Mouse (Mus musculus) small intestine, adult 2 months (tissue): Measurements from ENCODE around the gene Gdf5.

Source experiments
- CTCF ChIP-seq: fragments of 200-500 bp; IDR thresholded peaks from 2 replicates; pipeline ENCODE4 v1.5.1; 2012; ENCODE audit warnings: low read depth, mild to moderate bottlenecking, control low read depth, inconsistent platforms, low read length, moderate library complexity, mixed read lengths; ENCODE audit not compliant: insufficient replicate concordance, insufficient read length; ENCODE audit errors: extremely low read depth
- POLR2A ChIP-seq: fragments of 200-500 bp; IDR thresholded peaks from 2 replicates; pipeline ENCODE4 v1.6.1; 2012; ENCODE audit warnings: low read depth, mild to moderate bottlenecking, control low read depth, inconsistent platforms, low read length, moderate library complexity

- TF ChIP-seq POLR2A (no peak), CTCF (no peak)
Measured at GRCm38 (mm10) chr2:155952006-155952405, 6.8 kb upstream of the Gdf5 start.
